Mouse (Mus musculus): ENCODE data around the gene Fat4. TPM values are rescaled to one million over a fixed set of nuclear protein-coding genes. Genes with fewer than 3 reads are reported as not detected.

Fat4 gene
- polyA plus RNA-seq, 3 experiments from 2014 or later: 0.04 to 0.26 TPM; not detected in 1

GRCm38 (mm10) chr3:38907676-38908425 is 21.1 kb downstream of the Fat4 start:
- no peak for ATAC-seq

- ATAC-seq: no peak
Measured at GRCm38 (mm10) chr3:38908426-38909111, 21.8 kb downstream of the Fat4 start.

- no peak for ATAC-seq
Measured at GRCm38 (mm10) chr3:38912768-38913487, 26.2 kb downstream of the Fat4 start.

- ATAC-seq: no peak
Measured at GRCm38 (mm10) chr3:38913488-38914105, 26.9 kb downstream of the Fat4 start.

GRCm38 (mm10) chr3:38918926-38919325 is 32.2 kb downstream of the Fat4 start:
- ATAC-seq: no peak

GRCm38 (mm10) chr3:38921031-38921430 is 34.3 kb downstream of the Fat4 start:
- ATAC-seq: no peak

- ATAC-seq: no peak
Measured at GRCm38 (mm10) chr3:38923251-38923686, 36.5 kb downstream of the Fat4 start.

- no peak for ATAC-seq
Measured at GRCm38 (mm10) chr3:38928076-38928686, 41.4 kb downstream of the Fat4 start.

- ATAC-seq: no peak
Measured at GRCm38 (mm10) chr3:38928751-38929150, 42.0 kb downstream of the Fat4 start.

- ATAC-seq: no peak
Measured at GRCm38 (mm10) chr3:38934780-38935179, 48.0 kb downstream of the Fat4 start.

- ATAC-seq: no peak
Measured at GRCm38 (mm10) chr3:38936485-38936884, 49.7 kb downstream of the Fat4 start.

- no peak for ATAC-seq
Measured at GRCm38 (mm10) chr3:38937159-38937558, 50.4 kb downstream of the Fat4 start.

GRCm38 (mm10) chr3:38938136-38938535 is 51.4 kb downstream of the Fat4 start:
- no peak for ATAC-seq

- no peak for ATAC-seq
Measured at GRCm38 (mm10) chr3:38939573-38939972, 52.8 kb downstream of the Fat4 start.

GRCm38 (mm10) chr3:38940327-38940726 is 53.6 kb downstream of the Fat4 start:
- ATAC-seq: no peak

GRCm38 (mm10) chr3:38945157-38945556 is 58.4 kb downstream of the Fat4 start:
- no peak for ATAC-seq

- no peak for ATAC-seq
Measured at GRCm38 (mm10) chr3:38947706-38948105, 61.0 kb downstream of the Fat4 start.

- ATAC-seq: no peak
Measured at GRCm38 (mm10) chr3:38952602-38953001, 65.9 kb downstream of the Fat4 start.

GRCm38 (mm10) chr3:38954196-38954595 is 67.5 kb downstream of the Fat4 start:
- ATAC-seq: no peak

- no peak for ATAC-seq
Measured at GRCm38 (mm10) chr3:38956012-38956648, 69.4 kb downstream of the Fat4 start.

GRCm38 (mm10) chr3:38957186-38957585 is 70.4 kb downstream of the Fat4 start:
- ATAC-seq: no peak

GRCm38 (mm10) chr3:38962328-38962727 is 75.6 kb downstream of the Fat4 start:
- ATAC-seq: no peak

Measured in inflammation-experienced regulatory T-cells, adult 6 months (primary cell).